Mouse (Mus musculus): Measurements from ENCODE around the gene Tmcc2. TPM values are rescaled to one million over a fixed set of nuclear protein-coding genes. Genes with fewer than 3 reads are reported as not detected.

Gene Tmcc2
- polyA plus RNA-seq, 1 experiment from 2014 or later = 29.1 TPM

- Histone ChIP-seq H3K27ac (replicated peaks; ENCODE audit: low read depth, low read length) (no peak overlapping the region), H3K4me3 (replicated peaks; ENCODE audit: low read depth, low read length) (no peak overlapping the region), H3K36me3 (ENCODE audit: control insufficient read depth, insufficient read depth, low read length) (peaks cover 16% of the 10 kb centered on the region), H3K4me2 (ENCODE audit: low read length) (no peak overlapping the region), H3K4me1 (ENCODE audit: control insufficient read depth, insufficient read depth, low read length) (peaks cover 26% of the 10 kb centered on the region), H3K27me3 (ENCODE audit: control insufficient read depth, insufficient read depth, low read length) (no peaks in the 10 kb centered on the region), H3K9ac (replicated peaks; ENCODE audit: low read length) (no peak overlapping the region), H3K9me3 (ENCODE audit: control insufficient read depth, low read length) (no peaks in the 10 kb centered on the region)
- ATAC-seq (ENCODE audit: low FRiP score, low TSS enrichment) (peak; percentile 81), DNase-seq (peak; percentile 95)
- 34% methylated on average over 7 of the region's 7 CpGs for WGBS
Observed at GRCm38 (mm10) chr1:132367692-132368506, 23.2 kb downstream of the Tmcc2 start.

DNA sequence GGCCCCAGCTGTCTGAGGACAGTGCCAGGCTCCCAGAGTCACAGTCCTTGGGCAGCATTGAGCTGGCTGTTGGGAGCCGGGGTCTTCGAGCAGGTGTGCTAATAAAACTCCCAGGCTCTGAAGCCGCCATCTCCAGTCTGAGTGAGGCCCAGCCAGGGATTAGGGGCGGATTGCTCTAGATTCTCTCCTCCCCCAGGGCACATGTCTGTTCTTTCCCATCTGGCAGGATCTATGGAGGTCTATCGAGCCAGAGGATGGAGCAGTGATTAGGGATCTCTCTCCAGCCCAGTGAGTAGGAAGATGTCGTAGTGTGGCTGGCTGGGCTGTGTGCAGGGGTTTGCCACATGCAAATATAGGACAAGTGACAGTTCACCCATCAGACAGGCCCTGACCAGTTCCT, 24.1 kb downstream of the Tmcc2 start:
- no peak overlapping the region; the same call in 1 of the 2 replicates for H3K27ac ChIP-seq (replicated peaks; ENCODE audit: low read depth, low read length)
- H3K4me2 ChIP-seq (ENCODE audit: low read length) = no peak overlapping the region
- peaks cover 20% of the 10 kb centered on the region for H3K36me3 ChIP-seq (ENCODE audit: control insufficient read depth, insufficient read depth, low read length)
- DNase-seq (no peak), ATAC-seq (ENCODE audit: low FRiP score, low TSS enrichment) (no peak)
- H3K4me1 ChIP-seq (ENCODE audit: control insufficient read depth, insufficient read depth, low read length) = peaks cover 17% of the 10 kb centered on the region
- WGBS = 57% methylated on average over 6 of the region's 6 CpGs
- H3K9ac ChIP-seq (replicated peaks; ENCODE audit: low read length) = no peak overlapping the region
- no peaks in the 10 kb centered on the region for H3K27me3 ChIP-seq (ENCODE audit: control insufficient read depth, insufficient read depth, low read length)
- H3K4me3 ChIP-seq (replicated peaks; ENCODE audit: low read depth, low read length) = no peak overlapping the region
- H3K9me3 ChIP-seq (ENCODE audit: control insufficient read depth, low read length) = no peaks in the 10 kb centered on the region

GRCm38 (mm10) chr1:132366235-132366634, 24.8 kb downstream of the Tmcc2 start:
- no peaks in the 10 kb centered on the region for H3K9me3 ChIP-seq (ENCODE audit: control insufficient read depth, low read length)
- peaks cover 24% of the 10 kb centered on the region for H3K36me3 ChIP-seq (ENCODE audit: control insufficient read depth, insufficient read depth, low read length)
- ATAC-seq (ENCODE audit: low FRiP score, low TSS enrichment) (no peak), DNase-seq (no peak)
- peaks cover 9% of the 10 kb centered on the region for H3K4me1 ChIP-seq (ENCODE audit: control insufficient read depth, insufficient read depth, low read length)
- H3K27ac ChIP-seq (replicated peaks; ENCODE audit: low read depth, low read length) = no peak overlapping the region
- no peaks in the 10 kb centered on the region for H3K27me3 ChIP-seq (ENCODE audit: control insufficient read depth, insufficient read depth, low read length)
- H3K9ac ChIP-seq (replicated peaks; ENCODE audit: low read length) = no peak overlapping the region
- H3K4me2 ChIP-seq (ENCODE audit: low read length) = no peak overlapping the region
- WGBS = 61% methylated on average over 8 of the region's 8 CpGs
- no peak overlapping the region for H3K4me3 ChIP-seq (replicated peaks; ENCODE audit: low read depth, low read length)

DNA sequence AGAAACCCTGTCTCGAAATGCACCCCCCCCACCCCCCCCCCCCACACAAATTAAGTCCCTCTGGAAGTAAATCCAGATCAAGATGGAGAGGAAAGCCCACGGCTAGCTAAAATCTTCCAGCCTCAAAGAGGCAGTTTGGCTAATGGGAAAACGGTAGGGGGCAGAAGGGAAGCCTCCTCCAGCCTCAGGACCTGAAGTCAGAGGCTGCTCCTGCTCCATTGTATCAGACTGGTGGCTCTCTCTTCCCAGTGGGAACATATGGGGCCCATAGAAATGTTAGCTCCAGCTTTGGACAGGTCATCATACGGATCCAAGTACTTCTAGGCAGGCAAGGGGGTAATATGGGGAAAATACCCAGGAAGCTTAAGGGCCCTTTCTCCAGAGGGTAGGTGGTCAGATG, 25.4 kb downstream of the Tmcc2 start:
- Histone ChIP-seq H3K27ac (replicated peaks; ENCODE audit: low read depth, low read length) (no peak overlapping the region), H3K9ac (replicated peaks; ENCODE audit: low read length) (no peak overlapping the region)

DNA sequence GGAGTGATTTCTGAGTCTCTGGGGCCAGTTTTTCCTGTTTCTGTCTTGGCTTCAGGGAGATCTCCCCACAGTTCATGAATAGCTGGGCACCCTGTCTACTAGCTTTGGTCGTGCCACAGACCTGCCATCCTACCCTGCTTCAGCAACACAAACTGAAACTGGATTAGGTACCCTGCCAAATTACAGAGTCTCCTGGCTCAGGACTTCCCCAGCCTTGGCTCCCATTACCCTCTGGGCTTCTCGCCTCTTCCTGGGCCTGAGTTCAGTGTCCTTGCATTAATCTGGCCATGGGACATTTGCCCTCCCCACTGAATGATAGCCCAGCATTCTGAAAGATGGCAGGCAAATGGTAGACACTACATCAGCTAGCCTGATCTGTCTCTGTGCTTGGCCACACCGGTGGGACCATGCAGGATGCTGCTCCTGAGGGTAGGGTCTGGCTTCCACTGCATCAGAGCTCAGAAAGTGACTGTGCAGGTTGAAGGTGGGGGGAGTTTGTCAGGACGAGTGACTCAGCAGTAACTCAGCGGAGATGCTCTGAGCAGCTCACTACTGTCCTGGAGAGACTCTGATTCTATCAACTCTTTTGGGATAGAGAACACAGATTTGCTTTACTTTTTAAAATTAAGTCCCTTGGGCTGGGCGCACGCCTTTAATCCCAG, 26.1 kb downstream of the Tmcc2 start:
- H3K4me1 ChIP-seq (ENCODE audit: control insufficient read depth, insufficient read depth, low read length) = no peaks in the 10 kb centered on the region
- no peak overlapping the region for H3K27ac ChIP-seq (replicated peaks; ENCODE audit: low read depth, low read length)
- H3K9ac ChIP-seq (replicated peaks; ENCODE audit: low read length) = no peak overlapping the region
- no peaks in the 10 kb centered on the region for H3K9me3 ChIP-seq (ENCODE audit: control insufficient read depth, low read length)
- H3K4me2 ChIP-seq (ENCODE audit: low read length) = no peak overlapping the region
- H3K4me3 ChIP-seq (replicated peaks; ENCODE audit: low read depth, low read length) = no peak overlapping the region
- H3K36me3 ChIP-seq (ENCODE audit: control insufficient read depth, insufficient read depth, low read length) = peaks cover 28% of the 10 kb centered on the region
- H3K27me3 ChIP-seq (ENCODE audit: control insufficient read depth, insufficient read depth, low read length) = no peaks in the 10 kb centered on the region
- DNase-seq (no peak), ATAC-seq (ENCODE audit: low FRiP score, low TSS enrichment) (no peak)
- 90% methylated on average over 7 of the region's 7 CpGs for WGBS

More for the DNA sequence above, 25.4 kb downstream of the Tmcc2 start:
- Histone ChIP-seq H3K4me2 (ENCODE audit: low read length) (no peak overlapping the region), H3K4me1 (ENCODE audit: control insufficient read depth, insufficient read depth, low read length) (peaks cover 4% of the 10 kb centered on the region; the same call in 1 of the 2 replicates), H3K27me3 (ENCODE audit: control insufficient read depth, insufficient read depth, low read length) (no peaks in the 10 kb centered on the region), H3K9me3 (ENCODE audit: control insufficient read depth, low read length) (no peaks in the 10 kb centered on the region), H3K36me3 (ENCODE audit: control insufficient read depth, insufficient read depth, low read length) (peaks cover 27% of the 10 kb centered on the region), H3K4me3 (replicated peaks; ENCODE audit: low read depth, low read length) (no peak overlapping the region)
- DNase-seq (no peak), ATAC-seq (ENCODE audit: low FRiP score, low TSS enrichment) (no peak)
- 43% methylated on average over 4 of the region's 4 CpGs for WGBS

GRCm38 (mm10) chr1:132364388-132364787, 26.7 kb downstream of the Tmcc2 start:
- Histone ChIP-seq H3K36me3 (ENCODE audit: control insufficient read depth, insufficient read depth, low read length) (peaks cover 31% of the 10 kb centered on the region), H3K4me1 (ENCODE audit: control insufficient read depth, insufficient read depth, low read length) (no peaks in the 10 kb centered on the region), H3K27me3 (ENCODE audit: control insufficient read depth, insufficient read depth, low read length) (no peaks in the 10 kb centered on the region), H3K9ac (replicated peaks; ENCODE audit: low read length) (no peak overlapping the region), H3K4me3 (replicated peaks; ENCODE audit: low read depth, low read length) (no peak overlapping the region), H3K27ac (replicated peaks; ENCODE audit: low read depth, low read length) (no peak overlapping the region), H3K9me3 (ENCODE audit: control insufficient read depth, low read length) (no peaks in the 10 kb centered on the region), H3K4me2 (ENCODE audit: low read length) (no peak overlapping the region)
- no peak for DNase-seq
- 92% methylated on average over 3 of the region's 3 CpGs for WGBS
- no peak for ATAC-seq (ENCODE audit: low FRiP score, low TSS enrichment)

- H3K9ac ChIP-seq (replicated peaks; ENCODE audit: low read length) = no peak overlapping the region
- 84% methylated on average over 6 of the region's 6 CpGs for WGBS
- H3K4me2 ChIP-seq (ENCODE audit: low read length) = no peak overlapping the region
- DNase-seq = no peak
- no peaks in the 10 kb centered on the region for H3K4me1 ChIP-seq (ENCODE audit: control insufficient read depth, insufficient read depth, low read length)
- ATAC-seq (ENCODE audit: low FRiP score, low TSS enrichment) = no peak
- no peaks in the 10 kb centered on the region for H3K27me3 ChIP-seq (ENCODE audit: control insufficient read depth, insufficient read depth, low read length)
- no peaks in the 10 kb centered on the region for H3K9me3 ChIP-seq (ENCODE audit: control insufficient read depth, low read length)
- H3K4me3 ChIP-seq (replicated peaks; ENCODE audit: low read depth, low read length) = no peak overlapping the region
- H3K36me3 ChIP-seq (ENCODE audit: control insufficient read depth, insufficient read depth, low read length) = peaks cover 53% of the 10 kb centered on the region
- no peak overlapping the region for H3K27ac ChIP-seq (replicated peaks; ENCODE audit: low read depth, low read length)
Observed at GRCm38 (mm10) chr1:132361959-132362358, 29.1 kb downstream of the Tmcc2 start.

- Histone ChIP-seq H3K9me3 (ENCODE audit: control insufficient read depth, low read length) (no peaks in the 10 kb centered on the region), H3K36me3 (ENCODE audit: control insufficient read depth, insufficient read depth, low read length) (peaks cover 51% of the 10 kb centered on the region), H3K27ac (replicated peaks; ENCODE audit: low read depth, low read length) (peak overlapping the region; percentile 37; the same call in 1 of the 2 replicates), H3K4me3 (replicated peaks; ENCODE audit: low read depth, low read length) (no peak overlapping the region), H3K4me1 (ENCODE audit: control insufficient read depth, insufficient read depth, low read length) (no peaks in the 10 kb centered on the region; the same call in 1 of the 2 replicates), H3K27me3 (ENCODE audit: control insufficient read depth, insufficient read depth, low read length) (no peaks in the 10 kb centered on the region), H3K4me2 (ENCODE audit: low read length) (no peak overlapping the region), H3K9ac (replicated peaks; ENCODE audit: low read length) (no peak overlapping the region)
- ATAC-seq (ENCODE audit: low FRiP score, low TSS enrichment) (no peak), DNase-seq (no peak)
- WGBS = 70% methylated on average over 1 of the region's 1 CpGs
Observed at GRCm38 (mm10) chr1:132356841-132357240, 34.2 kb downstream of the Tmcc2 start.
